Mouse (Mus musculus) adrenal gland, adult 2 months (tissue): Measurements from ENCODE around the gene Btla. TPM values are rescaled to one million over a fixed set of nuclear protein-coding genes. Genes with fewer than 3 reads are reported as not detected.

Experiments
- DNase-seq: peaks from one replicate; pipeline ENCODE4 v3.0.0; 2021
- polyA plus RNA-seq: library from polyadenylated mRNA; depleted of rRNA; stranded (reverse); fragments of >200 nt; gene quantifications from 2 replicates; pipeline ENCODE4 v1.2.3, GENCODE M21; 2012; rRNA removed
- total RNA-seq, 2 experiments: library from RNA; stranded (reverse); gene quantifications; 2 replicates each; pipeline ENCODE4 v1.2.3; 2021

The Btla gene
- total and polyA plus RNA-seq, 3 experiments: 0.03 to 0.48 (median 0.40) TPM

DNA sequence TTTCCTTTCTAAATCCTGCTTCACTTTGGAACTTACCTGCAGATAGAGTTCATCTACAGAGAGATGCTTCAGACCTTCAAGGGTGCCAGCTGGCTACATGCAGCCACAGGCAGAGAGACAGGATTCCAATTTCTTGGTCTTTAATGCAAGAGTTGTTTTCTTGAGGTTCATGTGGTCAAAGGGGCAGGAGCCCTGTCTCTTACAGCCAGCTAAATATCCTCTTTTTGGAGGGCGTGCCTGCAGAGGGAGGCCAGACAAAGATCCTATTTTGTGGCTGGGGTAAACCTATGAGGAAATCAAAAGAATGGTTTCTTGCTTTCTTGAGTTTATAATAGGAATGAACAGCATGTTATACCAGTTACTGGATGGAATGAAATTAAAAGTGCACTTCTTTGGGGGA, 33.5 kb downstream of the Btla start:
- DNase-seq: no peak

DNA sequence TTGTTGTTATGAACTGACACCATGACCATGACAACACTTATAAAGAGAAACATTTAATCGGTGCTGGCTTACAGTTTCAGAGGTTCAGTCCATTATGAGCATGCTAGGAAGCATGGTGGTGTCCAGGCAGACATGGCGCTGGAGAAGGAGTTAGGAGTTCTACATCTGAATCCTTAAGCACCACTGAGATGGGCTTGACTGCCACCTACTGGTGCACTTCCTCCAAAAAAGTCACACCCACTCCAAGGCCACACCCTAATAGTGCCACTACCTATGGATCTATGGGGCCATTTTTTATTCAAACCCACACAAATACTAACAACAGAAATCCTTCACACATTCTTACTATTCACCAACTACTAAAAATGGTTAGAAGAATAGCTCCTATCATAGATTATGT, 35.5 kb downstream of the Btla start:
- DNase-seq: no peak

- no peak for DNase-seq
Observed at GRCm38 (mm10) chr16:45261321-45261720, 37.2 kb downstream of the Btla start.

DNA sequence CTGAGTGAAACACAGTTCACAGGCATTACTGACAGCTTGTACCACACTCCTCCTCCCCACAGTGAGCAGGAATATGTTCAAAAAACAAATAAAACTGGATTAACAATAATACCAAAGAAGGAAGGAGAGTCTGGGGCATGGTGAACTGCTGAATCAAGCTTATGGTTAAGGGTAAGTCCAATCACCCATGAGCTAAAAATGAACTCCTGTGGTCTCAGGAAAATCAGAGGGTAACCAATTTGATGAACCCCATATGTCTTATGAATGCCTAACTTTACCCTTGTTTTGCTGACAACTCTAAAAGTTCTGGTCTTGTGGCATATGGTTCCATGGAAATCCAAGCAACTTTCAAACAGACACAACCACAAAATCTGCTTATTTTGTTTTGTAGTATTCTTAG, 37.9 kb downstream of the Btla start:
- no peak for DNase-seq

GRCm38 (mm10) chr16:45269886-45270285, 45.8 kb downstream of the Btla start:
- DNase-seq: no peak

DNA sequence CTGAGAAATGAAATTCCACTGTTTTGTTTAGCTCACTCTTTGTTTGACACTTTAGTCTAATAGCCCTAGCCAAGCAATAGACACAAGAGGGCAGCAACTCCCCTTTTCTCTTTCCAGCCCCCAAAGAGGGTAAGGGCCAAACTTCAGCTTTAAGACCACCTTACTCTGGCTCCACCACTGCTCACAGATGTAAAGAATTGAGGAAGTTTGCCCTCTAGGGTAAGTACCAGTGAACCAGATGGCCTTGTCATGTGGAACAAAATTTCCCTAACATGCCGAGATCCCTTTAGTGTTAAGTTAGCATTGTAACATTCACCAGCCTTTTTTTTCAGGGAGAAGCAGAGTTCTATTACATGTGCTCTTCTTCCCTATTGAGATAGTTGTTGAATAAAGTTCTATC, 59.0 kb downstream of the Btla start:
- DNase-seq: no peak

- no peak for DNase-seq
Observed at GRCm38 (mm10) chr16:45297806-45298205, 73.7 kb downstream of the Btla start.

Other genes starting within 250 kb of the Btla start
- gene Ccdc80, start 130.9 kb upstream of the Btla start, total RNA-seq: 10 to 100 TPM; 40.7 to 53.4 TPM
- gene Ccdc80, start 130.9 kb upstream of the Btla start, polyA plus RNA-seq: 19.2 and 19.8 TPM in 2 replicates
- gene Slc35a5, start 65.6 kb upstream of the Btla start, total RNA-seq: 10 to 100 TPM; 29.4 to 35.2 TPM
- gene Slc35a5, start 65.6 kb upstream of the Btla start, polyA plus RNA-seq: 4.7 and 5.7 TPM in 2 replicates
- 10 to 100 TPM; 52.5 to 62.2 TPM for gene Atg3, start 65.5 kb upstream of the Btla start, total RNA-seq
- 44.0 and 55.5 TPM in 2 replicates for gene Atg3, start 65.5 kb upstream of the Btla start, polyA plus RNA-seq
- 10 to 100 TPM; 39.9 to 67.3 TPM for gene Cd200, start 184.7 kb downstream of the Btla start, total RNA-seq
- gene Cd200, start 184.7 kb downstream of the Btla start, polyA plus RNA-seq: 25.4 and 27.2 TPM in 2 replicates